Mouse (Mus musculus) heart, embryonic 13.5 days (tissue): ENCODE measurements around the gene Auh. TPM values are rescaled to one million over a fixed set of nuclear protein-coding genes. Genes with fewer than 3 reads are reported as not detected.

Experiments used
- ATAC-seq: fragments of 200-750 bp; cut with Nextera tagmentation; 2 replicates; pipeline ENCODE4 v1.8.0; 2017; ENCODE audit warnings: moderate TSS enrichment; ENCODE audit not compliant: insufficient number of reproducible peaks, low FRiP score, low TSS enrichment; ENCODE audit errors: extremely low read depth
- H3K27ac ChIP-seq: fragments of 300-500 bp; sonication (generic); replicated peaks from 2 replicates; pipeline ENCODE4 v1.5.1; 2015; ENCODE audit warnings: moderate library complexity, mild to moderate bottlenecking, inconsistent platforms
- H3K27me3 ChIP-seq: fragments of 300-500 bp; sonication (generic); replicated peaks from 2 replicates; pipeline ENCODE4 v1.6.1; 2015; ENCODE audit warnings: mild to moderate bottlenecking, inconsistent platforms
- H3K36me3 ChIP-seq: fragments of 300-500 bp; sonication (generic); 2 replicates; pipeline ENCODE4 v1.6.1; 2015; ENCODE audit warnings: mild to moderate bottlenecking, inconsistent platforms
- H3K4me1 ChIP-seq: fragments of 300-500 bp; sonication (generic); 2 replicates; pipeline ENCODE4 v1.6.1; 2015; ENCODE audit warnings: inconsistent platforms
- H3K4me2 ChIP-seq: fragments of 300-500 bp; sonication (generic); 2 replicates; pipeline ENCODE4 v1.6.1; 2015; ENCODE audit warnings: inconsistent platforms, mild to moderate bottlenecking, moderate library complexity
- H3K4me3 ChIP-seq: fragments of 300-500 bp; sonication (generic); 2 replicates; pipeline ENCODE4 v1.5.1; 2015; ENCODE audit warnings: moderate library complexity, mild to moderate bottlenecking, inconsistent platforms
- H3K9ac ChIP-seq: fragments of 300-500 bp; sonication (generic); 2 replicates; pipeline ENCODE4 v1.6.1; 2015; ENCODE audit warnings: inconsistent platforms, mild to moderate bottlenecking, moderate library complexity
- H3K9me3 ChIP-seq: fragments of 300-500 bp; sonication (generic); 2 replicates; pipeline ENCODE4 v1.6.1; 2016; ENCODE audit warnings: inconsistent platforms
- WGBS: fragments of 180-500 bp; shearing (Covaris S2); methylation state at CpG from one replicate; pipeline ENCODE4 v1.1.7; 2015; ENCODE audit warnings: mixed read lengths; 5-methylcytosine and 5-hydroxymethylcytosine counted together
- polyA plus RNA-seq: library from polyadenylated mRNA; unstranded; fragments of >200 nt; fragmentation: Nextera tagmentation; extraction: Ambion mirVana; gene quantifications from 2 replicates; pipeline ENCODE4 v1.2.1, GENCODE M21; 2015

Gene Auh
- polyA plus RNA-seq, 1 experiment from 2014 or later = 49.1 TPM

DNA sequence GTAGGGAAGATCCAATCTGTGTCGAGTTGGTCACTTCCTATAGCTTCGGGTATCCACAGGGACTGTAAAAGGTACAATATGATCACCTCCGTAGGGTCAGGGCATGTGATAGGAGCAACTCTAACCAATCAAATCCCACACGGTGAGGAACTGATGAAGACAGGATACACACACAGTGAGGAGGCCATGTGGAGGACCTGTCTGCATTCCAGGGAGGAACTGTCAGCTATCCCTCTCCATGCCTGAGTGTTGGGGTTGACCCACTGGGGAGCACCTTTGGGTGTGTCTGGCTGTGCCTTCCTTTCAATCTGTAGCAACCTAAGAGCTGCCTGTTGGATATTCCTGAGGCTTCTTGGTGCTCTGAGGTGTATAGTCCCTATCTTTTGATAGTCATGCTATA lies 33.4 kb upstream of the Auh start:
- no peak overlapping the region for H3K4me3 ChIP-seq
- H3K4me1 ChIP-seq = no peaks in the 10 kb centered on the region
- no peak overlapping the region for H3K9ac ChIP-seq
- no peak for ATAC-seq
- H3K27me3 ChIP-seq = no peaks in the 10 kb centered on the region
- H3K9me3 ChIP-seq = no peaks in the 10 kb centered on the region
- H3K4me2 ChIP-seq = no peak overlapping the region
- WGBS = 77% methylated on average over 4 of the region's 4 CpGs
- no peak overlapping the region for H3K27ac ChIP-seq
- H3K36me3 ChIP-seq = peaks cover 40% of the 10 kb centered on the region

DNA sequence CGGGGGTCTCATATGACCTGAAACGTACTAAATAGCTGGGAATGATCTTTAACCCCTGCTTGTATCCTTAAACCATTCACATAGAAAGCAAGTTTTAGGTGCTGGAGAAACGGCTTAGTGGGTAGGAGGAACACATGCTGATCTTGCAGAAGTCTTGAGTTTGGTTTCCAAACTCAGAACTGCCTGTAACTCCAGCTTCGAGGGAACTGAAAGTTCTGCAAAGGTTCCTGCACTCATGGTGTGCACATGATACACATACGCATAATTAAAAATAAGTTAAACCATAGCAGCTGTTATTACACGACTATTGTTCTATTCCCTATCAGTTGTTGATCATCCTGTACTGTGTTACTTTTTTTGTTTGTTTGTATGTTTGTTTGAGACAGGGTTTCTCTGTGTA lies 32.9 kb upstream of the Auh start:
- WGBS = 85% methylated on average over 6 of the region's 6 CpGs
- Histone ChIP-seq H3K9me3 (no peaks in the 10 kb centered on the region), H3K4me2 (no peak overlapping the region), H3K27ac (no peak overlapping the region), H3K36me3 (peaks cover 34% of the 10 kb centered on the region), H3K27me3 (no peaks in the 10 kb centered on the region), H3K9ac (no peak overlapping the region), H3K4me1 (no peaks in the 10 kb centered on the region), H3K4me3 (no peak overlapping the region)
- ATAC-seq = no peak

DNA sequence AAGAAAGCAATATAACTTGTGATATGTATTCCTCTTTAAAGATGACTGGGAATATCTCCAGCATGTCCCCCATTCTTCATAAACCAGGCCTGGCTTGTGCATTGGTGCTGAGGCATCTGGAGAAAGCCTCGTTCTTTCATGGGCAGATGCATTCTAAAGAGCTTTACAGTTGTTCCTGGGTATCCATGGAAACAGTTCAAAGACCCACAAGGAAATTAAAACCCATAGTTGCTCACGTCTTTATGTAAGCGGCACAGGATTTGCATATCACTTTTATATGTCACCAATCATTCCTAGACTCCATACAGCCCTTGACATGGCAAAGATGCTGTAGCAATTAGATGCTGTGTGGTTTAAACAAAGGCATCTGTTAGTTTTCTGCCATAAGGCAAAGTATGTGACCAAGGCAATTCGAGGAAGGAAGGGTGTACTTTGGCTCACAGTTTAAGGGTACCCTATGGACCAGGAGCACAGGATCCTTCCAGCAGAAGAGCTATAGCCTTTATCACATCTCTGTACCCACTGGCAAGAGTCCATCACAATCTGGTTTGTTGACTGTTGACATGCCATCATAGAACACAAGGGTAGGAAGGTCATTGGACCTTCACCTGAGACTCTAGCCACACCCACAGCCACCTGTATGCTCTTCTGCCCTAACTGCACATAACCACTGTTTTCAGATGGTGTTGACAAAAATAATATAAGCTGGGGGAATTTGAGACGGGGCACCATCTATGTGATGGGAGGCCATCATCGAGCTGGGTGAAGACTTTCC lies 24.5 kb upstream of the Auh start:
- no peak for ATAC-seq
- Histone ChIP-seq H3K27ac (no peak overlapping the region), H3K9me3 (no peaks in the 10 kb centered on the region), H3K27me3 (no peaks in the 10 kb centered on the region), H3K36me3 (no peaks in the 10 kb centered on the region), H3K4me1 (no peaks in the 10 kb centered on the region), H3K4me3 (no peak overlapping the region), H3K9ac (no peak overlapping the region), H3K4me2 (no peak overlapping the region)
- WGBS = 80% methylated on average over 6 of the region's 6 CpGs

DNA sequence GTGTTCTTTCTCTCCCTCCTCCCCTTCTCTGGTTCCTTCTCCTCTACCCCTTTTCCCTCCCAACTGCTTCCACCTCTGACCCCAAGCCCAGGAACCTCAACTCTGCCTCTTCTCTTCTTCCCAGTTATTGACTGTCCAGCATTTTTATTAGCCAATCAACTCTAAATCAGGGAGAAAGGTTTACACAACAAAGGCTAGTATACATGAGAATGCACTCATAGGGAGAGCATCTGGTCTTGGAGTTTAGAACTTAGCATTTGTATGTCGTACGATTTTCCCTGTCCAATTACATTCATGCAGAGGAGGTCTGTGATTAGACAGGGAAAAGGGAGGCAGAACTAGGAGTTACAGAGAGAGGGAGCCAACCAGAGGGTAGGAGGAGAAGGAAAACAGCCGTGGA lies 19.7 kb upstream of the Auh start:
- H3K9me3 ChIP-seq = no peaks in the 10 kb centered on the region; the same call in 1 of the 2 replicates
- no peaks in the 10 kb centered on the region for H3K36me3 ChIP-seq
- no peak overlapping the region for H3K27ac ChIP-seq
- no peaks in the 10 kb centered on the region for H3K27me3 ChIP-seq
- no peak for ATAC-seq
- H3K9ac ChIP-seq = no peak overlapping the region
- no peak overlapping the region for H3K4me3 ChIP-seq
- H3K4me1 ChIP-seq = peaks cover 1% of the 10 kb centered on the region
- no peak overlapping the region for H3K4me2 ChIP-seq
- WGBS = 82% methylated on average over 3 of the region's 3 CpGs

DNA sequence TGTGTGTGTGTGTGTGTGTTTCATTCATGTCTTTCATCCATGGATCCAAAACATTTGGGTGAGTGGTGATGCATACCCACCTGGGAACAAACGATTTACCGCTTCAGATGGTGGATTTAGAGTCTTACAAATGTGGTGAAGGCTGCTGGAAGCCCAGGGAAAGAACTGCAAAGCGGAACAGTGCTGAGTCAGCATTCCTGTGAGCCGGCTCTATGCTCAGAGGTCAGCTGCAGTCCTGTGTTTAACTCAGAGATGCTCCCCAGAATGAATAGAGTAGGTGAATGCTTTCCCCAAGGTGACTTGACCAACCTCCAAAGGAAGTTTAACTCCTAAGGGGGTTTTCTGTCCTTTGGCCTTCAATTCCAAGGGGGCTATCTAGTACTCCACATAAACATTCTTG lies 18.1 kb upstream of the Auh start:
- WGBS = 80% methylated on average over 4 of the region's 4 CpGs
- Histone ChIP-seq H3K4me3 (no peak overlapping the region), H3K9me3 (no peaks in the 10 kb centered on the region; the same call in 1 of the 2 replicates), H3K9ac (no peak overlapping the region), H3K36me3 (no peaks in the 10 kb centered on the region), H3K27me3 (no peaks in the 10 kb centered on the region), H3K27ac (no peak overlapping the region), H3K4me2 (no peak overlapping the region), H3K4me1 (peaks cover 17% of the 10 kb centered on the region)
- no peak for ATAC-seq

DNA sequence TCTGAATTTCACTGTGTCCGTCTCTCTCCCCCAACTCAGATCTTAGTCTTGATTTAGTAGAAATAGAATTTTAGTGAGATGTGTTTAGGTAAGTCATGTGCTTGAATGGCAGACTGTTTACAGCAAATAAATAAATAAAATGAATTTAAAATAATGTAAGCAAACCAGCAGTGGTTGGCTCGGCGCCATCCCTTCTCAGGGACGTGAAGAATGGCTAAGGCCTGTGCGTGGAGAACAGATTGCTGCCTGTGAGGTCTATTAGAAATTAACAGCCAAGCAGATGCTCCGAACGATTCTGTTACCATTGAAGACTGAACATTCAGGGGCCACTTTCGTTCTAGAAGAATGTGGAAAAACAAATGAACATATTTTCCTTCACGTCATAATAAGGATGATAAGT lies 16.3 kb upstream of the Auh start:
- no peak for ATAC-seq
- Histone ChIP-seq H3K4me2 (no peak overlapping the region), H3K4me1 (peaks cover 17% of the 10 kb centered on the region), H3K9ac (no peak overlapping the region), H3K4me3 (no peak overlapping the region), H3K27me3 (no peaks in the 10 kb centered on the region), H3K36me3 (no peaks in the 10 kb centered on the region), H3K27ac (no peak overlapping the region), H3K9me3 (no peaks in the 10 kb centered on the region; the same call in 1 of the 2 replicates)
- WGBS = 75% methylated on average over 9 of the region's 9 CpGs

DNA sequence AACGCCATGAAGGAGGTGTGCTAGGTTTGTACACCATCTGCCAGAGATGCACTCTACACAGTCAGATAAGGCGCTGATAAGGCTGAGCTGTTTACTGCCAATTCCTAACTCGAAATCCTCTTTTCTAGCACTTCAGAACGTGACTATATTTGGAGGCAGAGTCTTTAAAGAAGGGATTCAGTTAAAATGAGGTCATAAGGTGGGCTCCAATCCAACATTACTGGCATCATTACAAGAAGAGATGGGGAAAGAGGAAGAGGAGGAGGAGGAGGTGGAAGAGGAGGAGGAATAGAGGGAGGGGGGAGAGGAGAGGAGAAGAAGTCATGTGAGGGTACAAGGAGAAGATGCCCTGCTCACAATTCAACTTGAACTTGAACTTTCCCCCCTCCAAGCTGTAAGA lies 14.6 kb upstream of the Auh start:
- WGBS = 34% methylated on average over 4 of the region's 4 CpGs
- no peak for ATAC-seq
- Histone ChIP-seq H3K36me3 (no peaks in the 10 kb centered on the region), H3K9ac (no peak overlapping the region), H3K27me3 (no peaks in the 10 kb centered on the region), H3K4me2 (no peak overlapping the region), H3K4me1 (peaks cover 17% of the 10 kb centered on the region), H3K9me3 (no peaks in the 10 kb centered on the region; the same call in 1 of the 2 replicates), H3K27ac (0 out of 2 replicates have a peak overlapping the region, but pooled peaks have one; percentile 45), H3K4me3 (no peak overlapping the region)

DNA sequence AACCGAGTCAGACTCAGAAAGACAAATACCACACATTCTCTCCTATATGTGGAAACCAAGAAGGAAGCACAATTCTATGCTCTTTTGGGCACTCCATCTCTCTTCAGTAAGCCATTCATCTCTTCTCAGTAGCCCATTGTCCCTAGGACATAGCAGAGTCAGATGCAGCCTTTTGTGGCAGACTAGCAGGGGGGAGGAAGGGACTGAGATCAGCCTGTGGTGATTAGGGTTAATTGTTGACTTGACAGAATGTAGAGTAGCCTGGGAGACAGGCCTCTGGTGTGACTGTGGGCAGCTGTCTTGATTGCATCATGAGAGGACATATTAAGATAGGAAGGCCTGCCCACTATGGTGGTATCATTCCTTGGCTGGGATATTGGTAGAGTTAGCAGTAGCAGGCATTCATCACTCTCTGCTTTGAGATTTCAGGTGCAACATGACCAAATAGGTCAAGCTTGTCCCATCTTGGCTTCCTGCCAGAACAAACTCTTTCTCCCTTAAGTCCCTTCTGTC lies 13.5 kb upstream of the Auh start:
- WGBS = 80% methylated on average over 1 of the region's 1 CpGs

DNA sequence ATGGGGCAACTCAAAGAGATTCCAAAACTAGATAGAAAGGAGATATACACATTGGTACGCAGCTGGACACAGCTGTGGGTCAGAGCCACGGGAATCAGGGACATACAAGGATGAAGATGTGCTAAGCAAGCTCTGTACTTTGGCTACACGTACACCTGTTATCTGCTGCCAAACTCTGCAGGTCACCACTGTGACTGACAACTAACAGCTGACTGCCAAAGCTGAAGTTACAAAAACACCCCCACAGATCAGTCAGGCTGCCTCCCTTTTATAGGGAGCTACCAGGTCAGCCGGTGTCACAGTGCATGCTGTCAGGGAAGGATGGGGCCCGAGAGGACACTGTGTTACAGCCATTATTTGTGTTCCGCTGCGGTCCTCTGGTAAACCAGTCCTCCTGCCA lies 11.5 kb upstream of the Auh start:
- Histone ChIP-seq H3K4me2 (no peak overlapping the region), H3K9me3 (no peaks in the 10 kb centered on the region), H3K4me3 (no peak overlapping the region), H3K36me3 (no peaks in the 10 kb centered on the region), H3K4me1 (peaks cover 17% of the 10 kb centered on the region), H3K27me3 (no peaks in the 10 kb centered on the region), H3K9ac (no peak overlapping the region), H3K27ac (no peak overlapping the region)
- whole genome bisulfite sequencing = 70% methylated on average over 7 of the region's 7 CpGs
- no peak for ATAC-seq

More for the DNA sequence above, 13.5 kb upstream of the Auh start:
- H3K9ac ChIP-seq = no peak overlapping the region
- no peak overlapping the region for H3K27ac ChIP-seq
- H3K4me3 ChIP-seq = no peak overlapping the region
- no peaks in the 10 kb centered on the region for H3K27me3 ChIP-seq
- H3K4me2 ChIP-seq = no peak overlapping the region
- H3K9me3 ChIP-seq = no peaks in the 10 kb centered on the region; the same call in 1 of the 2 replicates
- no peak for ATAC-seq
- peaks cover 17% of the 10 kb centered on the region for H3K4me1 ChIP-seq
- H3K36me3 ChIP-seq = no peaks in the 10 kb centered on the region

DNA sequence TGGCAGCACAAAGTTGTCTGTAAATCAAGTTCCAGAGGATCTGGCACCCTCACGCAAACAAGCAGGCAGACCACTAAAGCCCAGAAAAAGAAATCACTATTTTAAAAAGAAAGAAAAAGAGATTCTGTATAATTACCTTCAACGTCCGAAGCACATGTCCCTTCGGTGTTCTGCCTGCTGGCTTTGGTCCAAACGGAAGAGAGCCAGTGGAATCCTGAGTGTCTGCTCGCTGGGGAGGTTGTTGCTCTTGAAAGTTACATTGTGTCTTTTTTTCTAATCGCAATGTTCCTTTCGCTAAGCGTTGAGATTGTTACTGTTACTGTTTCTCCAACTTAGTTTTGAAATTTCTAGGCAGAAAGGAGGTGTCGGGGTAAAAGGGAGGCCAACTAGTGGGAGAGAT lies 1.1 kb upstream of the Auh start:
- no peak overlapping the region for H3K4me3 ChIP-seq
- H3K27me3 ChIP-seq = no peaks in the 10 kb centered on the region; the same call in 1 of the 2 replicates
- no peak overlapping the region for H3K4me2 ChIP-seq
- peaks cover 30% of the 10 kb centered on the region for H3K4me1 ChIP-seq
- no peaks in the 10 kb centered on the region for H3K9me3 ChIP-seq
- no peak for ATAC-seq
- peaks cover 2% of the 10 kb centered on the region; the same call in 1 of the 2 replicates for H3K36me3 ChIP-seq
- no peak overlapping the region for H3K27ac ChIP-seq
- 49% methylated on average over 10 of the region's 10 CpGs for WGBS
- H3K9ac ChIP-seq = 0 out of 2 replicates have a peak overlapping the region, but pooled peaks have one; percentile 24

DNA sequence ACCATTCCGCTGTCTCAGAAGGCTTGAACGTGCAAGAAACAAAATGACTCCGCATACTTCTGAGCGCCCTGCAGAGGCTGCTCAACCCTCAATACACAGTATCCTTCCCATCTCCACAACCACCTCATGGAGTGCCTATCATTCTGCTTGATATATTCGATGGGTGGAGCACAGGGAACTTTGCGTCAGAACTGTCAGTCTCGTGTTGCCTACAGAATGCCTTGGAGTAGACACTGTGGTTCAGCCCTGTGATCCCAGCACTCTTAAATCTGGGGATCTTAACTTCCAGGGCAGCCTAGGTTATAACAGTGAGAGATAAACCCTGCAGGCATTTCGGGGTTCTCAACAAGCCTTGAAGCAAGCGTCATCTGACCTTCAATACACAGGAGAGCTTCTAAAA lies 1.1 kb downstream of the Auh start:
- WGBS = 55% methylated on average over 9 of the region's 9 CpGs
- no peak overlapping the region for H3K27ac ChIP-seq
- ATAC-seq = no peak

DNA sequence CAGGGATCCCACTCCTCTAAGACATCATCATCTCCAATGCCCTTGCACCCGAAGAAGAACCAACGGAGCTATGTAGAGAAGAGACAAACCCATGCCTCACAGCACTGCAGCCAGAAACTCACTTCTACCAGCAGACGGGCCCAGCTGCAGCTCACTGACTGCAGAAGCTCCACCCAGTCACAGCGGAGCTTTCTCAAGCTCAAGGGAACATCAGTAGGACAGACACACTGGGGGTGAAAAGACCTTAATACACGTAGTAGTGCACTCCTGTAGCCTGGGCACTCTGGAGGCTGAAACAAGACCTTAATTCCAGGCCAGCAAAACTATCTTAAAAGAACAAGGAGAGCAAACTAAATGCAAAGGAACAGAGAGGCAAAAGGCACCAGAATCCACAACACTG lies 5.0 kb downstream of the Auh start:
- H3K27me3 ChIP-seq = no peaks in the 10 kb centered on the region
- no peaks in the 10 kb centered on the region for H3K9me3 ChIP-seq
- 82% methylated on average over 5 of the region's 5 CpGs for WGBS
- no peak overlapping the region for H3K9ac ChIP-seq
- no peak overlapping the region for H3K4me3 ChIP-seq
- H3K36me3 ChIP-seq = peaks cover 2% of the 10 kb centered on the region; the same call in 1 of the 2 replicates
- no peak overlapping the region for H3K27ac ChIP-seq
- peaks cover 28% of the 10 kb centered on the region for H3K4me1 ChIP-seq
- H3K4me2 ChIP-seq = no peak overlapping the region
- ATAC-seq = no peak

More for the DNA sequence above, 1.1 kb downstream of the Auh start:
- Histone ChIP-seq H3K4me2 (peak overlapping the region; percentile 78), H3K36me3 (peaks cover 2% of the 10 kb centered on the region; the same call in 1 of the 2 replicates), H3K4me3 (peak overlapping the region; percentile 85), H3K9me3 (no peaks in the 10 kb centered on the region), H3K9ac (peak overlapping the region; percentile 90), H3K27me3 (no peaks in the 10 kb centered on the region), H3K4me1 (peaks cover 30% of the 10 kb centered on the region)
